Comparison of ENCODE assay signal across 8 mouse cellular contexts in the genomic region with DNA sequence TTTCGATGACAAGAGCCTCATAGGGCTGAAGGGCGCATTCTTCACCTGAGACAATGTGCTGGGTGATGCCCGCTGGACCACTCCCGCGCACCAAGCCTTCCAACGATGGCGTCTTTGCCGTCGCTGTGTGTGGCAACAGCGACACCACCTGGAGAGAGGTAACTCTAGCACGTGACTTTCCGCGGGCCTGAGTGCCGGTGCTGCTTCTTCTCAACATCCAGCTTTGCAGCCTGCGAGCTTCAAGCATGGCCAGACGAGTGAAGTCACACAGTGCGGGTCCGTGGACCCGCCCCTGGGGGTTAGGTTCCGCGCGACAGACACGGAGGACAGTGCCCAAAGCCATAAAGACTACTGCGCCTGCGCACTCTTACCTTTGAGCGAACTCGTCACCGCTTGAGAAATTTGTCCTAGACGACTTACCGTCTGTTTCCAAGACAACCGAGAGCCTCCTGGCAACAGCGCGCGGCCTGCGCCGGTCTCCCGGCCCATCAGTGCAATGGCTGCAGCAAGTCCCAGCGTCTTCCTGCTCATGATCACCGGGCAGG. TPM values are rescaled to one million over a fixed set of nuclear protein-coding genes. Genes with fewer than 3 reads are reported as not detected.
DNase-seq lines count a peak whose midpoint lies in the region; ATAC-seq lines count a peak whose summit lies in the region.

Gene B9d1 (plus strand): TSS at position 432 of the 545 bp plus-strand sequence.

- DNase-seq in adipocyte (ENCODE audit: low spot score), result peak; percentile 98
- DNase-seq in embryo, embryonic 10 days (ENCODE audit: low spot score), result peak; percentile 98
- peak; percentile 93 for DNase-seq in gastrocnemius, postnatal 10 days
- peak; percentile 100 for DNase-seq in induced T-regulatory cell, adult 2 months (ENCODE audit: low read depth)
- peak; percentile 95 to 99 for DNase-seq in left cerebral cortex, adult 9 months (ENCODE audit: low spot score in 2 of 2)
- peak; percentile 96 for DNase-seq in right cerebral cortex, postnatal 14 days
- peak; percentile 93 to 96 for DNase-seq in urinary bladder, postnatal 36 days (ENCODE audit: low spot score in 2 of 2)

- ATAC-seq in megakaryocyte progenitor cell, adult 5-6 weeks (replicated peaks; ENCODE audit: poor library complexity), result peak; percentile 95

RNA-seq across cellular contexts. Expression of gene B9d1, which starts in this region (rescaled TPM):
- 1 to 10 TPM; 5.9 to 9.7 TPM for total RNA-seq in gastrocnemius, postnatal 10 days (2021)
- total RNA-seq in megakaryocyte progenitor cell, adult 5-6 weeks (2015), result 0.49 and 1.3 TPM in 2 replicates
- 0.92 TPM in 1 of 2 replicates, not detected in the other for total RNA-seq in megakaryocyte progenitor cell, adult 5-6 weeks (2017)

Comparison
In these comparisons a context has a peak if more than half of its experiments do, and no peak if none do; other contexts are left out.
1. Peak in every context shown above with its lines: DNase-seq and ATAC-seq.